Mouse (Mus musculus) G1E (cell line): ENCODE results near the gene Ift122.

Source experiments
- CTCF ChIP-seq: IDR thresholded peaks from 2 replicates; pipeline ENCODE4 v1.5.1; 2012; ENCODE audit warnings: low read depth, low read length, inconsistent platforms, mixed read lengths
- GATA1 ChIP-seq: IDR thresholded peaks from 2 replicates; pipeline ENCODE4 v1.6.1; 2012; ENCODE audit warnings: borderline replicate concordance, low read length, inconsistent platforms, mixed read lengths
- GATA2 ChIP-seq: IDR thresholded peaks from 2 replicates; pipeline ENCODE4 v1.6.1; 2012; ENCODE audit warnings: low read depth, low read length, inconsistent platforms, borderline replicate concordance

DNA sequence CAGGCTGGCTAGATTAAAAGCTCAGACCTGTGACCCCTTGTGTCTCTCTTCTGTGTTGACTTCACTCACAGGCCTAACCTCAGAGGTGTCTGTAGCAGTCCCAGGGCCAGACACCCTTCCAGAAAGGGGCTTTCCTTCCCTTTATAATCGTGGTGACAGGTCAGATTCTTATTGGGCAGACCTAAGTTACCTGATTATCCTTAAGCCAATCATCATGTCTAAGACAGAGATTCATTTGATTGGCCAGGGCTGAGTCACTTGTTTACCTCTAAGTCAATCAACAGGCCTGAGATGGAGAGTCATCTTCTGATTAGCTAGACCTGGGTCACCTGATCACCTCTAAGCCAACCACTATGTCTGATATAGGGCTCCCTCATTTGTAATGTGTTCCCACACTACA is 85.5 kb downstream of the Ift122 start:
- TF ChIP-seq GATA1 (no peak), CTCF (no peak), GATA2 (no peak)
